Mouse (Mus musculus) liver, embryonic 14.5 days (tissue): Measurements from ENCODE around the gene Prkar2b. TPM values are rescaled to one million over a fixed set of nuclear protein-coding genes. Genes with fewer than 3 reads are reported as not detected.

Experiments
- ATAC-seq: fragments of 200-750 bp; cut with Nextera tagmentation; 2 replicates; pipeline ENCODE4 v1.8.0; 2017; ENCODE audit warnings: moderate number of reproducible peaks, mild to moderate bottlenecking, moderate library complexity; ENCODE audit not compliant: insufficient read depth
- DNase-seq, 3 experiments: peaks; one replicate each; pipeline ENCODE4 v3.0.0-alpha.2; 2012 to 2013; ENCODE audit warnings: low read depth in 3 of 3, low spot score in 3 of 3
- H3K27ac ChIP-seq: fragments of 300-500 bp; sonication (generic); 2 replicates; pipeline ENCODE4 v1.5.1; 2014; ENCODE audit warnings: moderate library complexity, mild to moderate bottlenecking, control low read depth, inconsistent platforms
- H3K27me3 ChIP-seq: fragments of 300-500 bp; sonication (generic); 2 replicates; pipeline ENCODE4 v1.6.1; 2014; ENCODE audit warnings: mild to moderate bottlenecking, low read length, moderate library complexity; ENCODE audit not compliant: control insufficient read depth, insufficient read depth
- H3K36me3 ChIP-seq: fragments of 300-500 bp; sonication (generic); replicated peaks from 2 replicates; pipeline ENCODE4 v1.6.1; 2014; ENCODE audit warnings: low read depth; ENCODE audit not compliant: control insufficient read depth, insufficient read depth
- H3K4me1 ChIP-seq, 2 experiments: fragments of 200-500 bp in 1 of 2; fragments of 300-500 bp in 1 of 2; sonication (generic) in 1 of 2; replicated peaks; 2 replicates each; pipeline ENCODE4 v1.6.1; 2012 to 2014; ENCODE audit warnings: antibody characterized with exemption in 1 of 2, inconsistent platforms in 1 of 2, low read length in 1 of 2; ENCODE audit not compliant: control insufficient read depth in 2 of 2, insufficient read depth in 2 of 2
- H3K4me2 ChIP-seq: fragments of 300-500 bp; sonication (generic); 2 replicates; pipeline ENCODE4 v1.6.1; 2014; ENCODE audit warnings: low read depth, mild to moderate bottlenecking, control low read depth, moderate library complexity
- H3K4me3 ChIP-seq, 2 experiments: fragments of 200-500 bp in 1 of 2; fragments of 300-500 bp in 1 of 2; sonication (generic) in 1 of 2; 2 replicates each; pipeline ENCODE4 v1.5.1; 2012 to 2014; ENCODE audit warnings: low read depth in 2 of 2, low read length in 2 of 2, mild to moderate bottlenecking in 2 of 2, control low read depth in 1 of 2, inconsistent platforms in 1 of 2, moderate library complexity in 1 of 2; ENCODE audit not compliant: insufficient read depth in 1 of 2
- H3K9ac ChIP-seq: fragments of 300-500 bp; sonication (generic); replicated peaks from 2 replicates; pipeline ENCODE4 v1.6.1; 2014; ENCODE audit warnings: mild to moderate bottlenecking, control low read depth, moderate library complexity
- H3K9me3 ChIP-seq: fragments of 300-500 bp; sonication (generic); 2 replicates; pipeline ENCODE4 v1.6.1; 2016; ENCODE audit warnings: low read length, mixed read lengths; ENCODE audit not compliant: control insufficient read depth
- CTCF ChIP-seq: IDR thresholded peaks from 2 replicates; pipeline ENCODE4 v1.5.1; 2016; ENCODE audit warnings: antibody characterized with exemption, low read depth, control low read depth
- EP300 ChIP-seq: IDR thresholded peaks from 2 replicates; pipeline ENCODE4 v1.6.1; 2016; ENCODE audit warnings: antibody characterized with exemption, low read depth
- WGBS: fragments of 180-500 bp; shearing (Covaris S2); extraction: QIAGEN DNeasy Blood & Tissue Kit; methylation state at CpG from one replicate; pipeline ENCODE4 v1.1.7; 2014; ENCODE audit not compliant: insufficient replicate concordance; 5-methylcytosine and 5-hydroxymethylcytosine counted together
- polyA plus RNA-seq, 2 experiments: library from polyadenylated mRNA; depleted of rRNA in 1 of 2; stranded (reverse) in 1 of 2; unstranded in 1 of 2; fragments of >200 nt; fragmentation: Nextera tagmentation in 1 of 2; extraction: Ambion mirVana in 1 of 2; gene quantifications; 2 replicates each; pipeline versions ENCODE4 v1.2.1 to v1.2.3; 2012 to 2014

Gene Prkar2b
- polyA plus RNA-seq, 2 experiments: 41.3 to 89.6 TPM

DNA sequence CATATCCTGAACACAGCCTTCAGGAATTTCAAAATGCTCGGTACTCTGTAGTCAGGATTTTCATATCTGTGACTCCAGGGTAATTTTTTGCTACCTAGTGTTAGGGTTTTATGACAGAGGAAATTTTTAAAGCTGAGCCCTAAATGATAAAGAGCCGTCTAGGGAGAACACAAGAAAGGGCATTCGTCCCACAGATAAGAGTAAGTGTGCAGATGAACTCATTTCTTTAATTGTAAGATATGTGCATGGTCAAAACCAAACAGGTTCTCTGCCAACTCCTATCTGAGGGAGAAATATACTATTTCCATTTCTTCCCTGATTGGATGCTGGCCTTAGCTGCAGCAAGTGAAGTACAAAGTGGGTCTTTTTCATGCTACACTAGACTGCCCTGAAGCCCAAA, 137.0 kb downstream of the Prkar2b start:
- DNase-seq: no peak
- Histone ChIP-seq H3K9ac (no peak overlapping the region), H3K4me3 (no peak overlapping the region), H3K4me2 (no peak overlapping the region), H3K9me3 (no peaks in the 10 kb centered on the region), H3K27me3 (no peaks in the 10 kb centered on the region), H3K4me1 (peaks cover 0 to 4% of the 10 kb centered on the region in 2 experiments; a peak in 2 of 4 replicates), H3K36me3 (peaks cover 27% of the 10 kb centered on the region), H3K27ac (no peak overlapping the region)
- ATAC-seq: no peak
- WGBS: 33% methylated on average over 3 of the region's 3 CpGs
- TF ChIP-seq EP300: no peak
- TF ChIP-seq CTCF: no peak

GRCm38 (mm10) chr12:31920464-31921405, 140.4 kb downstream of the Prkar2b start:
- TF ChIP-seq EP300: no peak
- no peak for TF ChIP-seq CTCF
- peaks cover 6% of the 10 kb centered on the region; the same call in 1 of the 2 replicates for H3K36me3 ChIP-seq
- no peak overlapping the region for H3K27ac ChIP-seq
- WGBS: 71% methylated on average over 18 of the region's 18 CpGs
- H3K9me3 ChIP-seq: no peaks in the 10 kb centered on the region
- H3K4me3 ChIP-seq: no peak overlapping the region
- DNase-seq: no peak
- ATAC-seq: no peak
- H3K9ac ChIP-seq: no peak overlapping the region
- no peak overlapping the region for H3K4me2 ChIP-seq
- H3K27me3 ChIP-seq: no peaks in the 10 kb centered on the region
- H3K4me1 ChIP-seq: peaks cover 0 to 4% of the 10 kb centered on the region in 2 experiments; a peak in 2 of 4 replicates

DNA sequence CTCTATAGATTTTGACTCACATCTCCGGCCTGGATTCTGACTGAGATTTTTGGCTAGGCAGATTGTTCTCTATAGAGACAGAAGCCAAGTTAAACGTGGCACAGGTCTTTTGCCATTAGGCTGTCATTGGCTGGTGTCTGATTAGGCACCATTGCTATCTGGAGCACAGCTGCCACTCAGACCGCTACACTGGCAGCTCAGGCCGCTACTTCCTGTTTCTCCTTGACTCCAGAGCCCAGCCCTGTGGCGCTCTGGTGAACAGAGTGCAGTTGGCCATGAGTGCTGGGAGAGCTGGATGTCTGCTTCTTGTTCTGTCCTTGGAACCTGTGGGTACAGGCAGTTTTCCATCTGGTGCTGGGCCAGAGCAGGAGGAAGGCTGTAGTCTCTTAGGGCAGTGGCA, 143.9 kb downstream of the Prkar2b start:
- Histone ChIP-seq H3K4me2 (no peak overlapping the region), H3K9ac (no peak overlapping the region), H3K4me1 (peaks cover 0 to 4% of the 10 kb centered on the region in 2 experiments; a peak in 2 of 4 replicates), H3K27ac (no peak overlapping the region), H3K4me3 (no peak overlapping the region), H3K9me3 (no peaks in the 10 kb centered on the region), H3K27me3 (no peaks in the 10 kb centered on the region), H3K36me3 (no peaks in the 10 kb centered on the region)
- 39% methylated on average over 5 of the region's 5 CpGs for WGBS
- DNase-seq: no peak
- ATAC-seq: no peak
- TF ChIP-seq EP300 (no peak), CTCF (no peak)

DNA sequence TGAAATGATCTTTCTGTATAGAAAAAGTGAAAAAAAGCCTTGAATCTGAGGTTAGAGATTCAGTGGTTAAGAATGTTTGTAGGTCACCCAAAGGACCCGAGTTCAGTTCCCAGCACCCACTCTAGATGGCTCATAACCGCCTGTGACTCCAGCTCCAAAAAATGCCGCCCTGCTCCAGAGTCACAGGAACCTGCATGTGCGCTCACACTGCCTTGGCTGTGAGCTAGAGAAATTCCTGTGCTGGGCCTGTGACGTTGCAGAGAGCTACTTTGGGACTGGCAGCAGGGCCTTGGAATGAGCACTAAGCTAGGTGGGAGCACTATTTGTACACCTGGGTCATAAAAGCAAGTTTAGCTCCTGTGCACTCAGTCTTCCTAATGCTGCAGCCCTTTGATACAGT, 144.4 kb downstream of the Prkar2b start:
- Histone ChIP-seq H3K9me3 (no peaks in the 10 kb centered on the region), H3K27me3 (no peaks in the 10 kb centered on the region), H3K4me3 (no peak overlapping the region), H3K9ac (no peak overlapping the region), H3K4me1 (peaks cover 0 to 4% of the 10 kb centered on the region in 2 experiments; a peak in 2 of 4 replicates), H3K27ac (no peak overlapping the region), H3K36me3 (no peaks in the 10 kb centered on the region), H3K4me2 (no peak overlapping the region)
- WGBS: 76% methylated on average over 5 of the region's 5 CpGs
- TF ChIP-seq EP300: no peak
- TF ChIP-seq CTCF: no peak
- DNase-seq (no peak), ATAC-seq (no peak)

DNA sequence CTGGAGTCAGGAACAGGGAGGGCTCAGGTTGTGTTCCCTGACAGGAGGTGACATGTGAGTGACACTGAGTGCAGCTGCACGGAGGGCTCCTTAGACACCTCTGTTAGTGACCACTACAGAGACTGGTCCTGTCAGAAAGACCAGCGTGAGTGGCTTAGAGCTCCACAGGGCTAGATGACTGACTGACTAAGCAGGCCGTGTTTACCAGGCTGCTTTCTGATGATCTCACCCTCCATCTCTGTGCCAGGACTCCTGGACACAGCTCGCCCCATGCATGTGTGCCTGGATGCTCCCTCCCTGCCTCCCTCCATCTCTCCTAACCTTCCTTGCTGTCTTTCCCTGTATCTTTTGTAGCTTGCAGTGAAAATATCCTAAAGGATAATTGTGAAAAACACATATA, 147.5 kb downstream of the Prkar2b start:
- ATAC-seq (no peak), DNase-seq (no peak)
- H3K27ac ChIP-seq: no peak overlapping the region
- H3K4me2 ChIP-seq: no peak overlapping the region
- WGBS: 61% methylated on average over 4 of the region's 4 CpGs
- no peak overlapping the region for H3K9ac ChIP-seq
- H3K4me1 ChIP-seq: no peaks in the 10 kb centered on the region
- no peak for TF ChIP-seq CTCF
- no peak for TF ChIP-seq EP300
- H3K9me3 ChIP-seq: no peaks in the 10 kb centered on the region
- no peaks in the 10 kb centered on the region for H3K27me3 ChIP-seq
- no peaks in the 10 kb centered on the region for H3K36me3 ChIP-seq
- no peak overlapping the region for H3K4me3 ChIP-seq
